Mouse (Mus musculus): ENCODE measurements at regions not wholly inside any gene's neighbourhood (a gene's known extent, or its start where the extent isn't known, plus 50 kb on each side); places are given as distances from the start of the nearest gene placed in this dataset.

GRCm38 (mm10) chr10:72320307-72320706 lies 334.3 kb upstream of the Zwint start:
- H3K36me3 ChIP-seq (ENCODE audit: control insufficient read depth in 1 of 2, insufficient read depth in 2 of 2, low read length in 2 of 2) = no peaks in the 10 kb centered on the region
- H3K4me3 ChIP-seq (ENCODE audit: control insufficient read depth in 1 of 2, insufficient read depth in 1 of 2, low read depth in 2 of 2, low read length in 2 of 2) = no peak overlapping the region
- TF ChIP-seq MYB (IDR thresholded peaks at IDR 0.05; ENCODE audit: low read depth, low read length) = no peak
- no peak for TF ChIP-seq ZMIZ1 (IDR thresholded peaks at IDR 0.05; ENCODE audit: low read depth, low read length)
- no peak for TF ChIP-seq BHLHE40 (IDR thresholded peaks at IDR 0.05; ENCODE audit: borderline replicate concordance, low read depth, low read length)
- no peak overlapping the region for H3K27ac ChIP-seq (ENCODE audit: control insufficient read depth, low read depth, low read length)
- no peaks in the 10 kb centered on the region for H3K9me3 ChIP-seq (replicated peaks; ENCODE audit: insufficient read depth, low read length)
- no peaks in the 10 kb centered on the region for H3K27me3 ChIP-seq (ENCODE audit: control insufficient read depth in 1 of 2, insufficient read depth in 2 of 2, low read length in 2 of 2)
- no peak overlapping the region for H3K9ac ChIP-seq (ENCODE audit: control insufficient read depth, low read depth, low read length, poor library complexity, severe bottlenecking)
- H3K4me1 ChIP-seq (ENCODE audit: control insufficient read depth in 1 of 2, insufficient read depth in 2 of 2, low read length in 2 of 2) = no peaks in the 10 kb centered on the region
- H3K79me2 ChIP-seq (ENCODE audit: control insufficient read depth, insufficient read depth, low read length, poor library complexity) = no peaks in the 10 kb centered on the region
- no peak for DNase-seq (ENCODE audit: low read depth, low spot score)

GRCm38 (mm10) chr10:72326624-72327023 lies 328.0 kb upstream of the Zwint start:
- Histone ChIP-seq H3K9ac (ENCODE audit: control insufficient read depth, low read depth, low read length, poor library complexity, severe bottlenecking) (no peak overlapping the region), H3K36me3 (ENCODE audit: control insufficient read depth in 1 of 2, insufficient read depth in 2 of 2, low read length in 2 of 2) (no peaks in the 10 kb centered on the region), H3K4me1 (ENCODE audit: control insufficient read depth in 1 of 2, insufficient read depth in 2 of 2, low read length in 2 of 2) (no peaks in the 10 kb centered on the region), H3K9me3 (replicated peaks; ENCODE audit: insufficient read depth, low read length) (no peaks in the 10 kb centered on the region), H3K27ac (ENCODE audit: control insufficient read depth, low read depth, low read length) (no peak overlapping the region), H3K27me3 (ENCODE audit: control insufficient read depth in 1 of 2, insufficient read depth in 2 of 2, low read length in 2 of 2) (no peaks in the 10 kb centered on the region), H3K4me3 (ENCODE audit: control insufficient read depth in 1 of 2, insufficient read depth in 1 of 2, low read depth in 2 of 2, low read length in 2 of 2) (no peak overlapping the region), H3K79me2 (ENCODE audit: control insufficient read depth, insufficient read depth, low read length, poor library complexity) (no peaks in the 10 kb centered on the region)
- DNase-seq (ENCODE audit: low read depth, low spot score) = no peak
- TF ChIP-seq ZC3H11A (IDR thresholded peaks at IDR 0.05; ENCODE audit: low read depth, low read length) (no peak), MYB (IDR thresholded peaks at IDR 0.05; ENCODE audit: low read depth, low read length) (no peak), BHLHE40 (IDR thresholded peaks at IDR 0.05; ENCODE audit: borderline replicate concordance, low read depth, low read length) (no peak), ZNF384 (IDR thresholded peaks at IDR 0.05; ENCODE audit: low read depth, low read length) (no peak)

- DNase-seq (ENCODE audit: low read depth, low spot score) = no peak
- Histone ChIP-seq H3K4me1 (ENCODE audit: control insufficient read depth in 1 of 2, insufficient read depth in 2 of 2, low read length in 2 of 2) (no peaks in the 10 kb centered on the region), H3K79me2 (ENCODE audit: control insufficient read depth, insufficient read depth, low read length, poor library complexity) (no peaks in the 10 kb centered on the region), H3K9me3 (replicated peaks; ENCODE audit: insufficient read depth, low read length) (no peaks in the 10 kb centered on the region), H3K4me3 (ENCODE audit: control insufficient read depth in 1 of 2, insufficient read depth in 1 of 2, low read depth in 2 of 2, low read length in 2 of 2) (no peak overlapping the region), H3K36me3 (ENCODE audit: control insufficient read depth in 1 of 2, insufficient read depth in 2 of 2, low read length in 2 of 2) (no peaks in the 10 kb centered on the region), H3K27ac (ENCODE audit: control insufficient read depth, low read depth, low read length) (no peak overlapping the region), H3K27me3 (ENCODE audit: control insufficient read depth in 1 of 2, insufficient read depth in 2 of 2, low read length in 2 of 2) (no peaks in the 10 kb centered on the region), H3K9ac (ENCODE audit: control insufficient read depth, low read depth, low read length, poor library complexity, severe bottlenecking) (no peak overlapping the region)
- TF ChIP-seq ETS1 (IDR thresholded peaks at IDR 0.05; ENCODE audit: low read depth, low read length) = no peak
- TF ChIP-seq SIN3A (IDR thresholded peaks at IDR 0.05; ENCODE audit: low read length) = no peak
- TF ChIP-seq EP300 (IDR thresholded peaks at IDR 0.05; ENCODE audit: low read depth in 1 of 2, low read length in 2 of 2) = no peak
- TF ChIP-seq E2F4 (IDR thresholded peaks at IDR 0.05; ENCODE audit: borderline replicate concordance, low read depth, low read length) = no peak
- TF ChIP-seq HCFC1 (IDR thresholded peaks at IDR 0.05; ENCODE audit: low read depth, low read length) = no peak
- no peak for TF ChIP-seq NELFE (IDR thresholded peaks at IDR 0.05; ENCODE audit: low read depth, low read length)
These were observed 307.4 kb upstream of the Zwint start for GRCm38 (mm10) chr10:72347253-72347652.

All from MEL (cell line).